8 mouse cellular contexts compared by ENCODE assay signal in the genomic region with DNA sequence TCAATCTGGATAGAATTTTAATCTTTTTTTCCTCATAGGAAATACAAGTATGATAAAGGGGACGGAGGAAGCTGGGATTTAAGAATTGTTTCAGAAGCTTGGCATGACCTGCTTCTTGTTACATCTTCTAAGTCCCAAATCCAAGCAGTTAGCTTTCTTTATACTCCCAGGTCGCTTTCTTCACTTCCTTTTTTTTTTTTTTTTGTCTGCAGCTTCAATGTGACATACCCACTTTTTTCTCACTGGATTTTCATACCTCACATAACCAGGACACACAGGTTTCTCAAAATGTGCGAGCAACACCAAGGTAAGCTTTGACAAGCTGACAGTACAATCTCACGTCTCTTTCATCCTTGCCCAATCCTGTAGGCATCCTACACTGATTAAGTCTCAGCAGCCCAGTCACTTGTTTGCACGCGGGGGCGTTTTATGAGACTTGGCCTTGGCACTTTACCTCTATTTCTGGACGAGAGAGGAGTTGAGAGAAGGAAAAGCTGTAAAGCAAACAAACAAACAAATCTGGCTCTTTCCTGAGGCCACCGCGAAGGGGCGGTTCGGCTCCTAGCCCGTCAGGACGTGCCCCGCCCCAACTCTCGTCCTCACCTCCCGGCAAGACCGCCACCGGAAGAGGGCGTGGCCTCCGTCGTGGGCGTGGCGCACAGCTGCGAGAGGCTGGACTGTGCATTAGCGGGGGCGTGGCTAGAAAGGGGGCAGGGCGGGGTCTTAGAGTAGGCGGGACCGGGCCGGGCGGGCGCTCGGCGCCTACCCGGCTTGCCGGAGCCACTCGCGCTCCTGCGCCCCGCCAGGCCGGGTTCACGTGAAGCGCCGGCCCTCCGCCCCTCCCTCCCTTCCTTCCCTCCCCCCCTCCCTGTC. TPM values are rescaled to one million over a fixed set of nuclear protein-coding genes. Genes with fewer than 3 reads are reported as not detected.
DNase-seq lines count a peak whose midpoint lies in the region; ATAC-seq lines count a peak whose summit lies in the region.

Gene Itprid2 (plus strand): TSS at position 825 of the 873 bp plus-strand sequence.

- ATAC-seq in megakaryocyte progenitor cell, adult 5-6 weeks (replicated peaks; ENCODE audit: poor library complexity) = peak; percentile 90

- peak; percentile 99 for DNase-seq in adipocyte (ENCODE audit: low spot score)
- DNase-seq in embryo, embryonic 10 days (ENCODE audit: low spot score) = peak; percentile 99
- DNase-seq in gastrocnemius, postnatal 10 days = peak; percentile 99
- peak; percentile 99 for DNase-seq in induced T-regulatory cell, adult 2 months (ENCODE audit: low read depth)
- peak; percentile 81 to 94 for DNase-seq in left cerebral cortex, adult 9 months (ENCODE audit: low spot score in 2 of 2)
- peak; percentile 96 for DNase-seq in right cerebral cortex, postnatal 14 days
- DNase-seq in urinary bladder, postnatal 36 days (ENCODE audit: low spot score in 2 of 2) = peak; percentile 96 to 98

RNA-seq across cellular contexts. Expression of gene Itprid2, which starts in this region (rescaled TPM):
- total RNA-seq in gastrocnemius, postnatal 10 days (2021) = 10 to 100 TPM; 15.0 to 17.0 TPM
- total RNA-seq in megakaryocyte progenitor cell, adult 5-6 weeks (2015) = 16.9 and 21.0 TPM in 2 replicates
- 11.1 and 12.1 TPM in 2 replicates for total RNA-seq in megakaryocyte progenitor cell, adult 5-6 weeks (2017)

Comparison
In these comparisons a context has a peak if more than half of its experiments do, and no peak if none do; other contexts are left out.
1. Peak in every context shown above with its lines: DNase-seq and ATAC-seq.